Mouse (Mus musculus): ENCODE measurements around the gene Gm10260. TPM values are rescaled to one million over a fixed set of nuclear protein-coding genes. Genes with fewer than 3 reads are reported as not detected.

Gene Gm10260
- polyA plus RNA-seq, 1 experiment from 2014 or later: 3.7 TPM

DNA sequence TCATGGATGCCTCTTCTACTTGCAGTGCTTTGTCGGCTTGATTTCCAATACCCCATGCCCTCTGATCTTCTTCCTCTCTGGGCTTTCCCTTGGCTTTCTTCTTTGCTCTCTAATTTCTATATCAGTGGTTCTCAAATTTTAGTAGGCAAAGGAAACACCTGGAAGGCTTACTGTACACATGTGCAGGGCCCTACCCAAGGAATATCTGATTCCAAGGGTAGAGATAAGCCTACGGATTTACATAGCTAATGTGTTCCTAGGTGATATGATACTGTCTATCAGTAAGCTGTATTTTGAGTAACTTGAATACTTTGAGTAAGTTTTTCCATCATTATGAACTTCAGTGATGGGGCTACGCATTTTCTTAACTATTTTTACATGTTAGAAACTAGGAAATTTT is 25.7 kb downstream of the Gm10260 start:
- Histone ChIP-seq H3K4me2 (replicated peaks) (no peak overlapping the region), H3K9me3 (no peaks in the 10 kb centered on the region), H3K36me3 (no peaks in the 10 kb centered on the region), H3K27ac (no peak overlapping the region), H3K4me3 (replicated peaks) (no peak overlapping the region), H3K4me1 (replicated peaks) (no peaks in the 10 kb centered on the region), H3K9ac (replicated peaks) (no peak overlapping the region), H3K27me3 (no peaks in the 10 kb centered on the region)
- ATAC-seq: no peak
- 94% methylated on average over 3 of the region's 3 CpGs for WGBS

DNA sequence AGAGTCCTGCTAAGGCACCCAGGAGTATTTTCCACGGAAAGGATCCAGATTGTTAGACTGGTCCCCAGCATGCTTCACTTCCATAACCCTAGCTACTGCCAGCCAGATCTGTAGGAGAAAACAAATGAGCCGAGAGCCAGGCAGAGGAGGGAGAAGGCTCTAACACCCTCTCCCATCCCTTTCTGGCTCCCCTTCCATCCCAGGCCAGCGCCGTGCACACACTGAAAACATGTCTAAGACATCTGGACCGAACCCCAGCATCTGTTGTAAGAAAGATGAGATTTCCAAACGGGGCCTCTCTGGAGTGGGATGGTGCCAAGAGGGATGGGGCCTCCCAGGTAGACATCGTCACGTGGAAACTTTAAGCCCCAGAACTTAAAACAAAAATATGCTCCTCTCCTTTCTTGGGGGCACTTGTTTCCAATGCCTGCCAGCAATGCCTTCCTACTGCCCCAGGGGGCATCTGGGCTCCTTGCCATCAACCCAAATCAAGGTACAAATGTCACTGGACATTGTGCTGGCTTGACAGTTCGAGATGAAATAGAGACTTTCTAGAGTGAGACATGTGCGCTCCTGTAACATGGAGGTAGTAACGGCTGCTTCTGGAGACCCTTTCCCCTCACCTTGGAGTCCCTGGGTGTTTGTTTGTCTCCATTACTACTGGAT is 35.1 kb downstream of the Gm10260 start:
- WGBS: 80% methylated on average over 11 of the region's 11 CpGs
- H3K4me1 ChIP-seq (replicated peaks): peaks cover 5% of the 10 kb centered on the region; the same call in 1 of the 2 replicates
- no peak for ATAC-seq

DNA sequence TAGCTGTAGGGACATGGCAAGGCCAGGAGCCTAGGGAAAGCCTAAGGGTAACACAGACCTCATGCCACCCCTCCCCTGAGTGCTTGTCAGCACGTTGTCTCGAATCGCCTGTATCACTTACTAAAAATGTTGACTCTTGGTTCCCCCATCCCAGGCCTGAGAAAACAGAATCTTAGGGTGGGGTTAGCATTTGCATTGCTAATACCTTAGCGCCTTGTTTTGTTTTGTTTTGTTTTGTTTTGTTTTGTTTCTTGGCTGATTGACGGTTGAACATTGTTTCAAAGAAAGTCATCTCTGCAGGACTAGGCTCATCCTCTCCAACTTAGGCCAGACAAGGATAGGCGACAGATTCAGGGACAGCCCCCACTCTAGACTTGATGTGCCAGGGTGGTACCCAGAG is 35.9 kb downstream of the Gm10260 start:
- WGBS: 50% methylated on average over 6 of the region's 6 CpGs
- H3K36me3 ChIP-seq: no peaks in the 10 kb centered on the region
- H3K4me3 ChIP-seq (replicated peaks): no peak overlapping the region
- H3K4me2 ChIP-seq (replicated peaks): no peak overlapping the region
- H3K9ac ChIP-seq (replicated peaks): no peak overlapping the region
- no peaks in the 10 kb centered on the region for H3K9me3 ChIP-seq
- peaks cover 5% of the 10 kb centered on the region; the same call in 1 of the 2 replicates for H3K4me1 ChIP-seq (replicated peaks)
- ATAC-seq: no peak
- H3K27me3 ChIP-seq: no peaks in the 10 kb centered on the region
- H3K27ac ChIP-seq: no peak overlapping the region

More for the DNA sequence above, 35.1 kb downstream of the Gm10260 start:
- Histone ChIP-seq H3K4me3 (replicated peaks) (no peak overlapping the region), H3K9me3 (no peaks in the 10 kb centered on the region), H3K36me3 (no peaks in the 10 kb centered on the region), H3K4me2 (replicated peaks) (no peak overlapping the region), H3K27ac (no peak overlapping the region), H3K9ac (replicated peaks) (no peak overlapping the region), H3K27me3 (no peaks in the 10 kb centered on the region)

DNA sequence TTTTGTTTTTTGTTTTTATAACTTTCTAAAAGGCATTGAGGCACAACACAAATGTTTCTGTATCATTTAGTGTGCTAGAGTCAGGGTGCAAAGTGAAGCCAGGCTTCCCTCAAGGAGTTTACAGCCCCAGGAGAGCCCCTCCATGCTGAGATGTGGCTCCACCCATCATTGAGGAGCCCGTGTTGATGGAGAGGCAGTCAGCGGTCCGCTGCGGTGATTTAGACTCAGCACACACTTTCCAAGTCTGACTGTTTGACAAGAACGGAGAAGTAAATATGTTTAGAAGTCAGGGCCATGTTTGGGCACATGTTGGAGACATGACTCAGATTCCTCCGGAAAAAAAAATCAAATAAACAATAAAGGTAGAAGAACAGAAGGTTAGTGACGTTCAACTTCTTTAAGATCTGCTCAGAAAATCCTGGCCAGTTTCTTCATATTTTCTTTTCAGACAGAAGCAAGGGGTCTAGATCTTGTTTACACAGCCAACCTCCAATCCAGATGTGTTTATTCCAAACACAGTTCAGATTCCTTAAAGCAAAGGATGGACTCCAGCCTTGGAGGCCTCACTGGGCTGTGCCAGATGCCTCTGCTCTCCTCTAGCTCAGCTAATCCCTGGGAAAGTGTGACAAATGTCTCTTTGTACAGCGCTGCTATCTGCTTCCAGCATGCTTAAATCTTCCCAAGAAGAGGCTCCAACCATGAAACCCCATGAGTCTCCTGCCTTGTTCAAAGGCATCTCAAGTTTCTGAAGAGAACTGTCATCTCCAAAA is 47.7 kb downstream of the Gm10260 start:
- ATAC-seq: no peak
- Histone ChIP-seq H3K36me3 (no peaks in the 10 kb centered on the region), H3K4me1 (replicated peaks) (no peaks in the 10 kb centered on the region)

DNA sequence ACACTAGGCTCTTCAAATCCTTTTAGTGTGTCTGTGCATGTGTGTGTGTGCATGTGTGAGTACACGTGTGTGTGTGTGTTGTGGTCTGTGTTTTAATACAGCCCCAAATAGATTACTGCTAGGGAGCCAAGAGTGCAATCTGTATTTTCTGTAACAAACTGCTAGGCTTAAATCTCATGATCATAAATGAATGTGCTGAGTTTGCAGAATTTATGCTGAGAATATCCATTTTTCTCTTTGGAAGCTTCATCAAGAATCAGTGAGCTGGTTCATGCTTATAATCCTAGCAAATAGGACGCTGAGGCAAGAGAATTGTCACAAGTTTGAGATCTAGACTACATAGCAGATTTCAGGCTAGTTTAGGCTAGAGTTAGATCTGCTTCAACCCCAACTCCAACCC is 48.9 kb downstream of the Gm10260 start:
- H3K9me3 ChIP-seq: no peaks in the 10 kb centered on the region
- no peaks in the 10 kb centered on the region for H3K36me3 ChIP-seq
- no peak overlapping the region for H3K9ac ChIP-seq (replicated peaks)
- no peaks in the 10 kb centered on the region for H3K4me1 ChIP-seq (replicated peaks)
- no peak for ATAC-seq
- H3K4me2 ChIP-seq (replicated peaks): no peak overlapping the region
- 84% methylated on average over 2 of the region's 2 CpGs for WGBS
- H3K4me3 ChIP-seq (replicated peaks): no peak overlapping the region
- H3K27me3 ChIP-seq: no peaks in the 10 kb centered on the region
- no peak overlapping the region for H3K27ac ChIP-seq

More for the DNA sequence above, 47.7 kb downstream of the Gm10260 start:
- 79% methylated on average over 8 of the region's 8 CpGs for WGBS
- Histone ChIP-seq H3K9me3 (no peaks in the 10 kb centered on the region), H3K4me2 (replicated peaks) (no peak overlapping the region), H3K27me3 (no peaks in the 10 kb centered on the region), H3K4me3 (replicated peaks) (no peak overlapping the region), H3K27ac (no peak overlapping the region), H3K9ac (replicated peaks) (no peak overlapping the region)
